Mouse (Mus musculus): ENCODE data around the gene Syne3. TPM values are rescaled to one million over a fixed set of nuclear protein-coding genes. Genes with fewer than 3 reads are reported as not detected.

The Syne3 gene
- polyA plus RNA-seq, 1 experiment from 2014 or later: 0.25 TPM

DNA sequence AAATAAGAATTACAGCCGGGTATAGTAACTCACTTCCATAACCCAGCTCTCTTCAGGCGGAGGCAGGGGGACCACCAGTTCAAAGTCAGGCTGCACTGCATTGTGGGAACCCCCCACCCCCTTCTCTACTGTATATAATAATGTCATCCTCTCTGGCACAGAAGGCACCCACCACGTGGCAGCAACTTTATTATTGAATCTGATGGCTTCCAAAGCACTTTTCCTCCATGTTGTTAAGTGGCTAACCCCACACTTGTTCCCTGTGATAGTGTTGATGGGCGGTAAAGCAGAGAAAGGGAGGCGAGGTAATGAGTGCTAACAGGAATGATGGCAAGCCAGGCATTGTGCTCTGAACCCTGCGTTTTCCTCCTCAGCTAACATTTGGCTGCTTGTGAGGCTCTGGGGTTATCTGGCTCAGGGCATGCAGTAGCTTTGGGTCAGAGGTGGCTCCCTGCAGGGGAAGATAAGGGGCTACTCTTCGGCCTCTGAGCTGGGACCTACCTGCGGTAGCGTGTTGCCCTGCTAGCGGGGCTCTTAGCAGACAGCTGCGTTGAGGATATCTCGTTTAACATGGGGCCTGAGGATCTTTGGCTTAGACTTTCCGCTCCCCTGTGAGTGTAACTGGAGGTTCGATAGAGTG is 24.6 kb upstream of the Syne3 start:
- WGBS: 79% methylated on average over 14 of the region's 14 CpGs
- Histone ChIP-seq H3K27me3 (ENCODE audit: low read depth, poor library complexity, severe bottlenecking) (no peaks in the 10 kb centered on the region), H3K4me3 (peak overlapping the region; percentile 82), H3K9me3 (replicated peaks) (no peaks in the 10 kb centered on the region), H3K4me1 (peaks cover 55% of the 10 kb centered on the region), H3K36me3 (peaks cover 34% of the 10 kb centered on the region), H3K27ac (0 out of 2 replicates have a peak overlapping the region, but pooled peaks have one; percentile 10)
- DNase-seq (ENCODE audit: low spot score): no peak

DNA sequence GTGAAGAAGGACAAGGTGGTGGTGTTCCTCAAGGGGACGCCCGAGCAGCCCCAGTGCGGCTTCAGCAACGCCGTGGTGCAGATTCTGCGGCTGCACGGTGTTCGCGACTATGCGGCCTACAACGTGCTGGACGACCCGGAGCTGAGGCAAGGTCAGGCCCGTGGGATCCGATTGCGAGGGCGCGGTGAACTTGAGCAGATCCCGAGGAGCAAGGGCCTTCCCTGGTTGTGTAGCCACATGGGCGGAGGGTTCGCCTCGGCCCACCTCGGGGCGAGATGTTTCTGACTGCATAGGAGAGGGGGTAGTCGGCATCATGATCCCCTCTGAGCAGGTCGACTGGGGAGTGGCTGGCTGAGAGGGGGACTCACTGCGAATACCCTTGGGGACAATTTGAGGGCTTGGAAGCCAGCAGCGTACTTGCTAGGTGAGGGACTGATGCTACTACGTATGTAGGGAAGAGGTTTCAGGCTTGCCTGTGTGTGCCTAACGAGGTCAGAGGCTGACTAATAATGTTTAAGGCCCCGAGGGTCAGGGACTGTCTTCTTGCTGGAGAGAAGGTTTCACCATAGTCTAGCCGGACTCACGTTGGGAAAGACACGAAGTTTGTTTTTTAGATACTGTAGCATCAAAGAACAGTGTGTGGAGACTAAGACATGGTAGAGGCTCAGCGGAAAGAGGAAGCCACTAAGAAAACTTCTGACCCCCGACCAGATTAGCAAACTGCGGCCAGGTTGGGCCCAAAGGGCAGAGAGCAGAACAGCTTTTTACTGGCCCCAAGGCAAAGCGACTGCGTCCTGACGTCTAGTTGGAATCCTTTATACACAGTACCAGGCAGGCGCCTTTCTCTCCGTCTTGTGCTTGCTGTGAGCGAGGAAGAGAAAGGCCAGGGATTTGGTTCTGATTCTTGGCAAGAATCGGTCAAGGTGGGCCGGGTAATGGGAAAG is 23.5 kb upstream of the Syne3 start:
- peaks cover 46% of the 10 kb centered on the region for H3K4me1 ChIP-seq
- peak overlapping the region; percentile 88 for H3K27ac ChIP-seq
- WGBS: 4% methylated on average over 45 of the region's 45 CpGs
- H3K9me3 ChIP-seq (replicated peaks): no peaks in the 10 kb centered on the region
- peak overlapping the region; percentile 82 for H3K4me3 ChIP-seq
- no peak for DNase-seq (ENCODE audit: low spot score)
- no peaks in the 10 kb centered on the region for H3K27me3 ChIP-seq (ENCODE audit: low read depth, poor library complexity, severe bottlenecking)
- peaks cover 34% of the 10 kb centered on the region for H3K36me3 ChIP-seq

DNA sequence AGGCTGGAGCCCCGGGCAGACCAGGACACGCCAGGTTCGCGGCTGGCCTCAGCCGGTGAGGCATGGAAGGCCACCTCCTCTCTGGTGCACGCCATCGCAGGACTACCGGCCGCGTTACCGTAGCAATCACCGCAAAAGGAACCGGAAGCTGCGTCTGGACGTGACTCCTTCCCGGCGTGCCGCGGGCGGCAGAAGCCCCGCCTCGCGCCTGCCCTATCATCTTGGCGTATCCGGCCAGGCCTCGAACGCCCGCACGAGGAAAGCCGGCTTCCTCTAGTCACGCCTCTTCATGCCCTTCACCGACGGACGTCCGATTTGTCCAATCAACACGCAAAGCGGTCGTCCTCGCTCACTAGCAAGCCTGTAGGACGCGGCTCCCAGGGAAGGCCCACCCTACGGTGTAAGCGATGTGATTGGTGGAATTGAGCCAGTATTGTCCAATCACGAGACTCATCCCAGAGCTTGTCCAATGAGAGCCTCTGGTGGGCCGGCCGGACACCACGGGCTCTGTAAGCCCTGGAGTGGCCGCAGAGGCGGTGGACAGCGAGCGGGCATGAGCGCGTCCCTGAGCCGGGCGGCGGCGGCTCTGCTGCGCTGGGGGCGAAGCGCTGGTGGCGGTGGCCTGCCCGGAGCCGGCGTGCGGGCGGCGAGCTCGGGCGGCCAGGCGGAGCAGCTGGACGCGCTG is 22.7 kb upstream of the Syne3 start, which contains the start of gene Glrx5:
Gene Glrx5, plus strand, starts transcription at position 542 of the 685 bp plus-strand sequence.
- H3K4me1 ChIP-seq: peaks cover 46% of the 10 kb centered on the region
- no peaks in the 10 kb centered on the region for H3K27me3 ChIP-seq (ENCODE audit: low read depth, poor library complexity, severe bottlenecking)
- under 1% methylated on average over 72 of the region's 72 CpGs for WGBS

GRCm38 (mm10) chr12:105031081-105032058 is 21.8 kb upstream of the Syne3 start:
- peak overlapping the region; percentile 88 for H3K27ac ChIP-seq

More for the DNA sequence above, 22.7 kb upstream of the Syne3 start, which contains the start of gene Glrx5:
- peak; percentile 95 for DNase-seq (ENCODE audit: low spot score)
- H3K4me3 ChIP-seq: peak within 1 kb of the TSS; percentile 82
- H3K27ac ChIP-seq: peak within 1 kb of the TSS; percentile 88
- no peaks in the 10 kb centered on the region for H3K9me3 ChIP-seq (replicated peaks)
- peaks cover 29% of the 10 kb centered on the region for H3K36me3 ChIP-seq

DNA sequence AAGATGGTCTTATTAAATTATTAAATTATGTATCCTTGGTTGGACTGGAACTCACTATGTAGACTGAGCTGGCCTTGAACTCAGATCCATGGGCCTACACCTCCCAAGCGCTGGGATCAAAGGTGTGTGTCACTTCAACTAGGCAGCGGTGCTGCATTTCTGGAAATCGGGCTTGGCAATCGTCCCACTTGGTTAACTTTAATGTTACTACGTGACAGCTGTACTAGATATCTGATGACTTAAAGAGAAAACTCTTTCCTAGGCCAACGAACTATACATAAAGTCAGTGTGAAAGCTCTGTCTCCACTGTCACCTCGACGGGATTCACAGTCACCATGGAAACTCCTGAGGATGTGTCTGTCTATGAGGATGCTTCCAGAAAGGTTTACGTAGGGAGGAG is 20.3 kb upstream of the Syne3 start:
- no peak for DNase-seq (ENCODE audit: low spot score)
- Histone ChIP-seq H3K4me1 (peaks cover 30% of the 10 kb centered on the region), H3K36me3 (peaks cover 24% of the 10 kb centered on the region), H3K9me3 (replicated peaks) (no peaks in the 10 kb centered on the region), H3K4me3 (no peak overlapping the region), H3K27ac (no peak overlapping the region), H3K27me3 (ENCODE audit: low read depth, poor library complexity, severe bottlenecking) (no peaks in the 10 kb centered on the region)
- 94% methylated on average over 9 of the region's 9 CpGs for WGBS

More at GRCm38 (mm10) chr12:105031081-105032058, 21.8 kb upstream of the Syne3 start:
- WGBS: 9% methylated on average over 37 of the region's 37 CpGs
- H3K4me1 ChIP-seq: peaks cover 44% of the 10 kb centered on the region
- H3K36me3 ChIP-seq: peaks cover 29% of the 10 kb centered on the region
- no peaks in the 10 kb centered on the region for H3K27me3 ChIP-seq (ENCODE audit: low read depth, poor library complexity, severe bottlenecking)
- H3K4me3 ChIP-seq: peak overlapping the region; percentile 82
- peak; percentile 43 for DNase-seq (ENCODE audit: low spot score)
- no peaks in the 10 kb centered on the region for H3K9me3 ChIP-seq (replicated peaks)

- peak; percentile 79 for DNase-seq (ENCODE audit: low spot score)
- Histone ChIP-seq H3K9me3 (replicated peaks) (peaks cover 10% of the 10 kb centered on the region; the same call in 1 of the 2 replicates), H3K36me3 (peaks cover 35% of the 10 kb centered on the region), H3K4me1 (peaks cover 7% of the 10 kb centered on the region), H3K27me3 (ENCODE audit: low read depth, poor library complexity, severe bottlenecking) (no peaks in the 10 kb centered on the region), H3K27ac (no peak overlapping the region), H3K4me3 (no peak overlapping the region)
- WGBS: 36% methylated on average over 15 of the region's 15 CpGs
Measured at GRCm38 (mm10) chr12:105027323-105027991, 17.8 kb upstream of the Syne3 start.

DNA sequence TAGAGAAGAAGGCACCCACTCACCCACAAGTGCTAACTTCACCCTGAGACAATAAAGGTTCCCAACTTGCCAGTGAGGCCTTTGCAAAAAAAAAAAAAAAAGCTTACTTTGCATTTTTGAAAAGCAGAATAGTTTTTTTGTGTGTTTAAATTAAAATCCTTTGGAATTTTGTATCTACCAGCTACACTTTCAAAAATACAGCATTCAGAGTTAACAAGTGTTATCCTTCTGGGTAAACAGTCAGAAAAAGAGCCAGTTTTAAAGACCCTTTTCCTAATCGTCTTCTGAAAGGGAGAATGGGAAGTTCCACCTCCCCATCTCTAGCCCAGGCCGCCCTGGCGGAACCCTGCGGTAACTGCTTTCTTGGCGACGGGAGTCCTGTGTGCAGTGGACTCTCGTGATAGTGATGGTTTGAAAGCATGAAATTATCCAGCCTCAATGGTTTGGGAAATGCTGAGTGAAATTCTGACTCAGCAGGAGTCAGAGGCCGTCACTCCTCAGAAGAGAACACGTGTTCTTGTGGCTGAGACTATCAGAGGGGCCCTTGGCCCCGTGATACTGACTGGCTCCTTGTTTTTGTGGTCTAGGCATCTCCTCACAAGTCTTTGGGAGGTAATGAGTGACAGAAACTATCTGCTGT is 16.5 kb upstream of the Syne3 start:
- DNase-seq (ENCODE audit: low spot score): no peak
- WGBS: 69% methylated on average over 10 of the region's 10 CpGs
- H3K9me3 ChIP-seq (replicated peaks): peaks cover 10% of the 10 kb centered on the region; the same call in 1 of the 2 replicates
- no peaks in the 10 kb centered on the region for H3K27me3 ChIP-seq (ENCODE audit: low read depth, poor library complexity, severe bottlenecking)
- H3K36me3 ChIP-seq: peaks cover 35% of the 10 kb centered on the region
- peaks cover 15% of the 10 kb centered on the region for H3K4me1 ChIP-seq
- H3K27ac ChIP-seq: no peak overlapping the region
- no peak overlapping the region for H3K4me3 ChIP-seq

GRCm38 (mm10) chr12:105025271-105025946 is 15.8 kb upstream of the Syne3 start:
- H3K4me3 ChIP-seq: no peak overlapping the region
- H3K27me3 ChIP-seq (ENCODE audit: low read depth, poor library complexity, severe bottlenecking): no peaks in the 10 kb centered on the region
- DNase-seq (ENCODE audit: low spot score): peak; percentile 74
- peaks cover 32% of the 10 kb centered on the region for H3K36me3 ChIP-seq
- 56% methylated on average over 8 of the region's 8 CpGs for WGBS
- H3K4me1 ChIP-seq: peaks cover 11% of the 10 kb centered on the region; the same call in 1 of the 2 replicates
- H3K9me3 ChIP-seq (replicated peaks): peaks cover 10% of the 10 kb centered on the region; the same call in 1 of the 2 replicates
- no peak overlapping the region for H3K27ac ChIP-seq

- no peak for DNase-seq (ENCODE audit: low spot score)
- Histone ChIP-seq H3K27ac (no peak overlapping the region), H3K4me1 (peaks cover 11% of the 10 kb centered on the region; the same call in 1 of the 2 replicates), H3K9me3 (replicated peaks) (peaks cover 10% of the 10 kb centered on the region; the same call in 1 of the 2 replicates), H3K4me3 (no peak overlapping the region), H3K36me3 (peaks cover 11% of the 10 kb centered on the region), H3K27me3 (ENCODE audit: low read depth, poor library complexity, severe bottlenecking) (no peaks in the 10 kb centered on the region)
- WGBS: 99% methylated on average over 9 of the region's 9 CpGs
Measured at GRCm38 (mm10) chr12:105022776-105023175, 13.2 kb upstream of the Syne3 start.

DNA sequence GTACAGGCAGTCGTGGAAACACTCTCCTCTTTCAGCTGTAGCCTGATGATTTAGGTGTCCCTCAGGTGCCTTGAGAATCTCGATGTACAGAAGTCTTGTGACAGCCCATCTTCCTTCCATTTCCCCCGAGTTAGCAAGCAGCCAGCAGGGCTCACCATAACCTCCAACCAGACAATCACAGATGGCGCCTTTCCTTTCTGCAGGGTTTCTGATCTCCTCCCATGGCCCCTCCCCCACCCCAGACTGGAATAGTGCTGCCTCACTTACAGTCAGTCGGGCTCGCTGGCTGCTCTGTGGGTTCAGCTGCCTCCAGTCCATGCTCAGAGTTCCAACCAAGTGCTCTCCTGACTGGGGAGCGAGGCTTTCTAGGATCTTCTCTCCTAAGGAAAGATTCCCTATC is 12.5 kb upstream of the Syne3 start:
- WGBS: 65% methylated on average over 7 of the region's 7 CpGs
- H3K36me3 ChIP-seq: peaks cover 11% of the 10 kb centered on the region
- peaks cover 11% of the 10 kb centered on the region; the same call in 1 of the 2 replicates for H3K4me1 ChIP-seq
- no peak overlapping the region for H3K4me3 ChIP-seq
- no peak overlapping the region for H3K27ac ChIP-seq
- H3K27me3 ChIP-seq (ENCODE audit: low read depth, poor library complexity, severe bottlenecking): no peaks in the 10 kb centered on the region
- H3K9me3 ChIP-seq (replicated peaks): peaks cover 10% of the 10 kb centered on the region; the same call in 1 of the 2 replicates
- DNase-seq (ENCODE audit: low spot score): no peak

Data from limb, embryonic 10.5 days (tissue).